Mouse (Mus musculus): Measurements from ENCODE around the gene Prkn.

GRCm38 (mm10) chr17:12051031-12051430, 1210.8 kb downstream of the Prkn start:
- TF ChIP-seq POLR2A (IDR thresholded peaks at IDR 0.05; ENCODE audit: low read depth, low read length) (no peak), CTCF (IDR thresholded peaks at IDR 0.05; ENCODE audit: borderline replicate concordance, insufficient read depth, low read length) (no peak)
